Mouse (Mus musculus) stomach, postnatal 0 days (tissue): Measurements from ENCODE around the gene Tubal3. TPM values are rescaled to one million over a fixed set of nuclear protein-coding genes. Genes with fewer than 3 reads are reported as not detected.
"Not testable (repeated sequence)": the region's sequence is repeated elsewhere in the genome, so short reads cannot be mapped to it uniquely, and the experiment has no call there.

Experiments used
- ATAC-seq: fragments of 200-750 bp; cut with Nextera tagmentation; 2 replicates; pipeline ENCODE4 v1.8.0; 2017; ENCODE audit not compliant: low FRiP score, low TSS enrichment
- DNase-seq: peaks from one replicate; pipeline ENCODE4 v3.0.0-alpha.2; 2016; ENCODE audit warnings: low spot score
- H3K27ac ChIP-seq: fragments of 300-500 bp; sonication (generic); replicated peaks from 2 replicates; pipeline ENCODE4 v1.5.1; 2014; ENCODE audit warnings: mild to moderate bottlenecking, control low read depth
- H3K27me3 ChIP-seq: fragments of 300-500 bp; sonication (generic); 2 replicates; pipeline ENCODE4 v1.6.1; 2014; ENCODE audit warnings: low read length; ENCODE audit not compliant: control insufficient read depth, insufficient read depth
- H3K36me3 ChIP-seq: fragments of 300-500 bp; sonication (generic); 2 replicates; pipeline ENCODE4 v1.6.1; 2014; ENCODE audit warnings: low read length, mixed read lengths; ENCODE audit not compliant: control insufficient read depth, insufficient read depth
- H3K4me1 ChIP-seq: fragments of 300-500 bp; sonication (generic); replicated peaks from 2 replicates; pipeline ENCODE4 v1.6.1; 2014; ENCODE audit warnings: antibody characterized with exemption; ENCODE audit not compliant: control insufficient read depth, insufficient read depth
- H3K4me2 ChIP-seq: fragments of 300-500 bp; sonication (generic); replicated peaks from 2 replicates; pipeline ENCODE4 v1.6.1; 2014; ENCODE audit warnings: low read depth, mild to moderate bottlenecking, control low read depth, moderate library complexity
- H3K4me3 ChIP-seq: fragments of 300-500 bp; sonication (generic); 2 replicates; pipeline ENCODE4 v1.5.1; 2014; ENCODE audit warnings: low read depth, low read length, control low read depth
- H3K9ac ChIP-seq: fragments of 300-500 bp; sonication (generic); 2 replicates; pipeline ENCODE4 v1.6.1; 2014; ENCODE audit warnings: mild to moderate bottlenecking, low read length, control low read depth, mixed read lengths
- H3K9me3 ChIP-seq: fragments of 300-500 bp; sonication (generic); 2 replicates; pipeline ENCODE4 v1.6.1; 2016; ENCODE audit warnings: low read length; ENCODE audit not compliant: control insufficient read depth
- CTCF ChIP-seq: IDR thresholded peaks from 2 replicates; pipeline ENCODE4 v1.5.1; 2016; ENCODE audit warnings: antibody characterized with exemption, low read depth, mild to moderate bottlenecking, moderate library complexity
- EP300 ChIP-seq: optimal IDR thresholded peaks from 2 replicates; pipeline ENCODE3; 2016; ENCODE audit warnings: antibody characterized with exemption
- WGBS: fragments of 180-500 bp; shearing (Covaris S2); extraction: QIAGEN DNeasy Blood & Tissue Kit; methylation state at CpG from one replicate; pipeline ENCODE4 v1.1.7; 2014; 5-methylcytosine and 5-hydroxymethylcytosine counted together
- polyA plus RNA-seq: library from polyadenylated mRNA; unstranded; fragments of >200 nt; fragmentation: Nextera tagmentation; extraction: Ambion mirVana; gene quantifications from 2 replicates; pipeline ENCODE4 v1.2.1, GENCODE M21; 2015

The Tubal3 gene
- polyA plus RNA-seq, 1 experiment from 2014 or later, result not detected

DNA sequence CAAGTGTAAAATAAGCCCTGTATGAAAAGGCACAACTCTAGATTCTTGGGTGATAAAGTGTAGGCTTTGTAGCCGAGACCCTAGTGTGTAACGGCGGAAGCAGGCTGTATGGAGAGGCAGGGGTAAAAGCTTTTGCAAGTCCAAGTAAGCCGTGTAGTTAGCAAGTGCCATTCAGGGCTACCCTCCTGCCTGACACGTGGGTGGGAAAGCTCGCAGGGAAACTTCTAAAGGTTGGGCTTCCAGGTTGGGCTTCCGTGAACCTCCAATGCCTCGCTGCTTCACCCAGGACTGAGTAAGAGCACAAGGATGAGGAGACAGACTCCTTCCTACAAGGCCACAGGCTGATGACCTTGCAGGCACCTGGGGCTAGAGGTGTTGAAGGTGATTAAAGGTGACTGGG, 23.5 kb upstream of the Tubal3 start:
- DNase-seq (no peak), ATAC-seq (no peak)
- WGBS, result 75% methylated on average over 8 of the region's 8 CpGs

GRCm38 (mm10) chr13:3895397-3895980, 22.6 kb upstream of the Tubal3 start:
- Histone ChIP-seq H3K36me3 (no peaks in the 10 kb centered on the region), H3K4me2 (no peak overlapping the region), H3K27me3 (no peaks in the 10 kb centered on the region), H3K4me1 (no peaks in the 10 kb centered on the region), H3K9ac (no peak overlapping the region), H3K27ac (no peak overlapping the region), H3K9me3 (no peaks in the 10 kb centered on the region), H3K4me3 (no peak overlapping the region)
- no peak for DNase-seq
- TF ChIP-seq EP300 (no peak), CTCF (no peak)
- 69% methylated on average over 8 of the region's 8 CpGs for WGBS
- ATAC-seq, result no peak

More for the DNA sequence above, 23.5 kb upstream of the Tubal3 start:
- Histone ChIP-seq H3K4me3 (no peak overlapping the region), H3K27ac (no peak overlapping the region), H3K4me1 (no peaks in the 10 kb centered on the region), H3K9ac (no peak overlapping the region), H3K4me2 (no peak overlapping the region), H3K9me3 (no peaks in the 10 kb centered on the region), H3K27me3 (no peaks in the 10 kb centered on the region), H3K36me3 (no peaks in the 10 kb centered on the region)
- TF ChIP-seq EP300 (no peak), CTCF (no peak)

DNA sequence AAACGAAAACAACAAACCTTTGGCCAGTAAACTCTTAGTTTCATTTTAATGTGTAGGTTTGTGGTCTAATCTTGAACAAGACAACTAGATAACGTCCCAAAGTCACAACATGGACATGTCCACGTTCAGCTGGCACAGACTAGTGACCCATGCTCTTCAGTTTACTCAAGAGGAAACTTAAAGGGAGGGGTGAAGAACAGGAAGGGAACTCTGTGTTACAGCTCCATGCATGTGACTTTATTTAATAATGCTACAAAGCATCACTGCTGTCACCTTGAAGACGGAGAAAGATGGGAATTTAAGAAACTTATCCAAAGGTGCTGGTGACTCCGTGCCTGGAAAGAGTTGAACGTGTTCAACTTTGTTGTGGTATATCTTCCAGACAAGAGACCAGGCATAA, 22.0 kb upstream of the Tubal3 start:
- 84% methylated on average over 6 of the region's 6 CpGs for WGBS
- TF ChIP-seq EP300, result no peak
- TF ChIP-seq CTCF, result no peak

GRCm38 (mm10) chr13:3896913-3897312, 21.2 kb upstream of the Tubal3 start:
- H3K36me3 ChIP-seq, result no peaks in the 10 kb centered on the region
- H3K4me3 ChIP-seq, result no peak overlapping the region
- H3K4me2 ChIP-seq, result no peak overlapping the region
- WGBS, result 23% methylated on average over 5 of the region's 5 CpGs
- H3K9ac ChIP-seq, result no peak overlapping the region
- no peaks in the 10 kb centered on the region for H3K4me1 ChIP-seq
- H3K27ac ChIP-seq, result no peak overlapping the region
- ATAC-seq (no peak), DNase-seq (peak; percentile 77)
- no peaks in the 10 kb centered on the region for H3K9me3 ChIP-seq
- H3K27me3 ChIP-seq, result no peaks in the 10 kb centered on the region
- TF ChIP-seq CTCF, result peak; percentile 99
- no peak for TF ChIP-seq EP300

More for the DNA sequence above, 22.0 kb upstream of the Tubal3 start:
- ATAC-seq (no peak), DNase-seq (no peak)
- no peaks in the 10 kb centered on the region for H3K9me3 ChIP-seq
- H3K4me2 ChIP-seq, result no peak overlapping the region
- no peak overlapping the region for H3K4me3 ChIP-seq
- no peaks in the 10 kb centered on the region for H3K36me3 ChIP-seq
- no peaks in the 10 kb centered on the region for H3K27me3 ChIP-seq
- no peak overlapping the region for H3K9ac ChIP-seq
- H3K4me1 ChIP-seq, result no peaks in the 10 kb centered on the region
- H3K27ac ChIP-seq, result no peak overlapping the region

- H3K4me3 ChIP-seq, H3K36me3 ChIP-seq, H3K9ac ChIP-seq, H3K4me2 ChIP-seq, H3K4me1 ChIP-seq, H3K27ac ChIP-seq, ATAC-seq, H3K27me3 ChIP-seq, DNase-seq, H3K9me3 ChIP-seq: not testable (repeated sequence)
- 96% methylated on average over 5 of the region's 5 CpGs for WGBS
Observed at GRCm38 (mm10) chr13:3898202-3898601, 19.9 kb upstream of the Tubal3 start.

- Histone ChIP-seq H3K4me1 (no peaks in the 10 kb centered on the region), H3K27me3 (no peaks in the 10 kb centered on the region), H3K9me3 (no peaks in the 10 kb centered on the region), H3K36me3 (no peaks in the 10 kb centered on the region), H3K4me2 (no peak overlapping the region), H3K27ac (no peak overlapping the region), H3K4me3 (no peak overlapping the region), H3K9ac (no peak overlapping the region)
- no peak for TF ChIP-seq EP300
- no peak for TF ChIP-seq CTCF
- DNase-seq, result no peak
- WGBS, result 93% methylated on average over 9 of the region's 9 CpGs
- no peak for ATAC-seq
Observed at GRCm38 (mm10) chr13:3899301-3899700, 18.8 kb upstream of the Tubal3 start.
